Mouse (Mus musculus): Measurements from ENCODE around the gene Aqp1. TPM values are rescaled to one million over a fixed set of nuclear protein-coding genes. Genes with fewer than 3 reads are reported as not detected.

Gene Aqp1
- 6.4 and 9.0 TPM in 2 replicates for polyA plus RNA-seq (2015; fragmentation: Nextera tagmentation; extraction: Ambion mirVana)

DNA sequence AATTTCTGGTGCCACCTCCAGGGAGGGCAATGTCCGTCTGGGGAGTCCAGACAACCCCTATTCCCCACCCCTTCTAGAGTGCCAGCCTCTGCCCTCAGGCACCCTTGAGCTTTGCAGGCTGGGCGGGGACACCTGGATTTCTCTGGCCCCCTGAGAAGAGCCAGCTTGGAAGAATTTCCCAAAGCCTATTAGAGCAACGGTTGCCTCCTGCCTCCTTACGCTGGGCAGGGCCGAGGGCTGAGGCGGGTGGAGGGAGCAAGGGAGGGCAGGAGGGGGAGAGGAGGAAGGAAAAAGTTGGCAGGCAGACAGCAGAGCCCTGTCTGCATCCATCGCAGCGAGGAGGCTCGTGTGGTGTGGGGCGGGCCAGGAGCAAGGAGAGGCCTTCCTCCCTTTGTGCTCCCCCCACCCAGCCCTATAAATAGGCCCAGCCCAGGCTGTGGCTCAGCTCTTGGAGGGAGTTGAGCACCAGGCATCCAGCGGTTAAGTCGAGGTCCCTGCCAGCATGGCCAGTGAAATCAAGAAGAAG is at the start of gene Aqp1:
Gene Aqp1, plus strand, starts transcription at position 444 of the 526 bp plus-strand sequence.
- Histone ChIP-seq H3K27ac (ENCODE audit: low read length) (no peak within 1 kb of the TSS), H3K4me3 (replicated peaks; ENCODE audit: low read length) (no peak within 1 kb of the TSS), H3K9ac (replicated peaks; ENCODE audit: low read depth, low read length) (no peak within 1 kb of the TSS), H3K27me3 (replicated peaks; ENCODE audit: control insufficient read depth, insufficient read depth, low read length) (no peaks in the 10 kb centered on the region), H3K4me1 (replicated peaks; ENCODE audit: control insufficient read depth, insufficient read depth, low read length) (peaks cover 25% of the 10 kb centered on the region), H3K9me3 (ENCODE audit: control insufficient read depth, low read length) (no peaks in the 10 kb centered on the region), H3K4me2 (ENCODE audit: low read length) (no peak within 1 kb of the TSS), H3K36me3 (ENCODE audit: control insufficient read depth, insufficient read depth) (no peaks in the 10 kb centered on the region)
- WGBS = 12% methylated on average over 12 of the region's 12 CpGs
- peak; percentile 74 for ATAC-seq

DNA sequence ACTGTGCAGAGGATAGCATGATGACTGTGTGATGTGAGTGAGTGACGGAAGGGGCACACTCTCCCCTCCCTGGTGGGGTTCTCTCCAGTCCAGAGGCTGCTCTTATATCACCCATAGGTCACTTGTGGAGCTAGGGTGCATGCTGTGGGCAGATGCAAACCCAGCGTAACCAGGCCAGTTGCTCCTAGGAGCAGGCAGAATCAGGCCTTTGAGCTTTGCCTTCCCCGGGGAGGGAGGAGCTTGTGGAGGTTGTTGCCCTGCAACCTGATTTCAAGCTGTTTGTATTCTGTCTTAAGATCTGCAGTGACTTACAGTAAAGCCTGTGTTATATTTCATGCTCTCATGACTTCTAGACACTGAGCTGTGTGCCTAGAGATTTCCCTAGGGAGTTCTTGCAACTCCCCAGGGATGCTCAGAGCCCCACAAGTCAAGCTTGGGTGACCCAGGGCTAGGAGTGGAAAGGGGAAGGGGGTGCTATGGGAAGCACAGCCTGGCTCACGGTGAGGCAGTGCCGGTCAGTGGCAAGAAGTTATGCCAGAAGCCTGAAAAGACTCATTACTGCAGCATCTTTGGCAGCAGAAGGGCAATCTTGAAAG is 48.1 kb upstream of the Aqp1 start:
- no peaks in the 10 kb centered on the region for H3K27me3 ChIP-seq (replicated peaks; ENCODE audit: control insufficient read depth, insufficient read depth, low read length)
- no peak overlapping the region for H3K4me3 ChIP-seq (replicated peaks; ENCODE audit: low read length)
- ATAC-seq = no peak
- no peaks in the 10 kb centered on the region for H3K36me3 ChIP-seq (ENCODE audit: control insufficient read depth, insufficient read depth)
- no peaks in the 10 kb centered on the region for H3K4me1 ChIP-seq (replicated peaks; ENCODE audit: control insufficient read depth, insufficient read depth, low read length)
- 90% methylated on average over 5 of the region's 5 CpGs for whole genome bisulfite sequencing
- H3K9me3 ChIP-seq (ENCODE audit: control insufficient read depth, low read length) = no peaks in the 10 kb centered on the region
- no peak overlapping the region for H3K4me2 ChIP-seq (ENCODE audit: low read length)
- H3K27ac ChIP-seq (ENCODE audit: low read length) = no peak overlapping the region
- no peak overlapping the region for H3K9ac ChIP-seq (replicated peaks; ENCODE audit: low read depth, low read length)

DNA sequence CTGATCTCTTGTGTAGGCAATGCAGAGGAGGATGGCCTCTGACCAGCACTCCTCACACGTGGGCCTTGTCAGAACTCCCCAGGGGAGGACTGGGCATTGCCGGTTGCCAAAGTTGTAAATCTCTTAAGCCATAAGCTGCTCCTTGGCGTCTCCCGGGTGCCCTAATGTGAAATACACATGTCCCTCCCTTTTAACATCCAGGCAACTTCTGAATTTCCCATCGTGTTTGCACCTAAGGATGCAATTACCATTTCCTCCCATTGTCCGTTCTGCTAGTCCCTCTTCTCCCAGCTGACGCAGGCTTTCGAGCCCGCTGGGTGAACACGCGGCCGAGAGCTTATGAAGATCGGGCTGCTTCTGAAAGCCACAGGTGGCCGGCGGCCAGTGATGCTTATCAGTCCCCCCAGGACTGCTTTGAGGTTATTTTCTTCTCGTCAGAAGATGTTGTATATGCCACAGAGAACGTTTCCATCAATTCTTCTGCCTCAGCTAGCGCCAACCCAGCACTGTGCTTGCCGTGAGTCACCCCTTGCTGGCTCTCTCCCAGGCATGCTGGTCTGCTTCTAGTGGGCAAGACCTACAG is 41.6 kb upstream of the Aqp1 start:
- H3K27ac ChIP-seq (ENCODE audit: low read length) = no peak overlapping the region
- H3K4me2 ChIP-seq (ENCODE audit: low read length) = no peak overlapping the region
- H3K4me1 ChIP-seq (replicated peaks; ENCODE audit: control insufficient read depth, insufficient read depth, low read length) = no peaks in the 10 kb centered on the region
- H3K9ac ChIP-seq (replicated peaks; ENCODE audit: low read depth, low read length) = no peak overlapping the region
- no peaks in the 10 kb centered on the region for H3K36me3 ChIP-seq (ENCODE audit: control insufficient read depth, insufficient read depth)
- no peaks in the 10 kb centered on the region for H3K27me3 ChIP-seq (replicated peaks; ENCODE audit: control insufficient read depth, insufficient read depth, low read length)
- WGBS = 62% methylated on average over 19 of the region's 19 CpGs
- ATAC-seq = no peak
- H3K9me3 ChIP-seq (ENCODE audit: control insufficient read depth, low read length) = no peaks in the 10 kb centered on the region
- H3K4me3 ChIP-seq (replicated peaks; ENCODE audit: low read length) = no peak overlapping the region

DNA sequence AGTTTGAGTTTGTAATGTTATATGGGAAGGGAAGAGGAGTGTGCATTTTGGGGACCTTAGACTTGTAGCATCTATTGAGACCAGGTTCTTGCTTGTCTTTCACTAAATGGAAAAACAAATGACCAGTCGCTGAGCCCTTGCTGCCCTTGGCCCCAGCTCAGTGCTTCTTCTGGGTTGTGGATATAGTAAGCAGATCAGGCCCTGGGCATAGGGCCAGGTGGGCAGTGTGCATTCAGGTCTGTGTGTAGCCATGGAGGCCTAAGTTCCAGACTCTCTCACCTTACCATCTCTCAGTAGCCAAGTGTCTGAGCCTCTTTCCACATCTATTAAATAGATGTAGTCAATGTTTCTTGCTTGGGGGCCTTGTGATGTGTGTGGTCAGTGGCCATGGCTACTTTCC is 40.9 kb upstream of the Aqp1 start:
- WGBS = 90% methylated on average over 1 of the region's 1 CpGs
- no peak for ATAC-seq
- no peaks in the 10 kb centered on the region for H3K9me3 ChIP-seq (ENCODE audit: control insufficient read depth, low read length)

DNA sequence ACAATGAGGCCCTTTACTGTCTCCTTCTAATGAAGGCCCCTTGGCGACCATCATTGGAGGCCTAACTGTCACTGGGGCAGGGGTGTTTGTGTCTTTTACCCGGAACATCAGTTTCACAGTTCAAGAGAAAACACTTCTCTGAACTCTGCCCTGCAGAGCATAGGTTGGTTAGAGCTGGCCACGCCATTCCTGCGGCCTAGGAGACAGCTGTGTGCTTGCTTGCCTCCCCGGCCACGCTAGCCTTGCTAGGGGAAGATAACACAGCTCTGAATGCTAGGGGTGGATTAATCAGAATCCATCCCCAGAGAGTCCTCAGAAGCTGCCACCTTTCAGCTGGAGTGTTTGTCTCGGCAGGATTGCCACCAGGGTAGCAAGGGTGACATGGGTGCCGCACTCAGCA is 36.8 kb upstream of the Aqp1 start:
- Histone ChIP-seq H3K9me3 (ENCODE audit: control insufficient read depth, low read length) (no peaks in the 10 kb centered on the region), H3K36me3 (ENCODE audit: control insufficient read depth, insufficient read depth) (peaks cover 6% of the 10 kb centered on the region; the same call in 1 of the 2 replicates), H3K4me3 (replicated peaks; ENCODE audit: low read length) (no peak overlapping the region), H3K9ac (replicated peaks; ENCODE audit: low read depth, low read length) (no peak overlapping the region), H3K4me2 (ENCODE audit: low read length) (no peak overlapping the region), H3K27ac (ENCODE audit: low read length) (no peak overlapping the region), H3K27me3 (replicated peaks; ENCODE audit: control insufficient read depth, insufficient read depth, low read length) (no peaks in the 10 kb centered on the region), H3K4me1 (replicated peaks; ENCODE audit: control insufficient read depth, insufficient read depth, low read length) (no peaks in the 10 kb centered on the region)
- ATAC-seq = no peak
- WGBS = 89% methylated on average over 8 of the region's 8 CpGs

More for the DNA sequence above, 40.9 kb upstream of the Aqp1 start:
- Histone ChIP-seq H3K4me3 (replicated peaks; ENCODE audit: low read length) (no peak overlapping the region), H3K4me1 (replicated peaks; ENCODE audit: control insufficient read depth, insufficient read depth, low read length) (no peaks in the 10 kb centered on the region), H3K36me3 (ENCODE audit: control insufficient read depth, insufficient read depth) (no peaks in the 10 kb centered on the region), H3K27ac (ENCODE audit: low read length) (no peak overlapping the region), H3K4me2 (ENCODE audit: low read length) (no peak overlapping the region), H3K9ac (replicated peaks; ENCODE audit: low read depth, low read length) (no peak overlapping the region), H3K27me3 (replicated peaks; ENCODE audit: control insufficient read depth, insufficient read depth, low read length) (no peaks in the 10 kb centered on the region)

DNA sequence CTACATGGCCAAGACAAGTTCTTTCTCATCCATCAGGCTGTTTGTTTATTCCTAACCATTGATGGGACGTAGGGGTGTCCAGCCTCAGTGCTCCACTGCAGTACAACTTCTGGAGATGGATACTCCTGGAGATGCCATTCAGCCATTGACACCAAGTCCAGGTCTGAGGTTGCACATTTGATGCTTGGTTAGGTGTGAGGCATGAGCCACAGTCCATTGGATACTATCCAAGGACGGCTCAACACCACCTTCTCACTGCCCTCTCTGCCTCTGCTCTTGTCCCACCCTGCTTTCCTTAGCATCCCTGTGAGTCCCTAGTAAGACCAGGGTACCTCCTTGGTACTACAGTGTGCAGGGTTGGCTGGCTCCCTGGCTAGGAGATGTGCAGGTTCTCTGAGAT is 36.3 kb upstream of the Aqp1 start:
- H3K27ac ChIP-seq (ENCODE audit: low read length) = no peak overlapping the region
- no peak overlapping the region for H3K4me3 ChIP-seq (replicated peaks; ENCODE audit: low read length)
- H3K4me1 ChIP-seq (replicated peaks; ENCODE audit: control insufficient read depth, insufficient read depth, low read length) = no peaks in the 10 kb centered on the region
- H3K9ac ChIP-seq (replicated peaks; ENCODE audit: low read depth, low read length) = no peak overlapping the region
- no peaks in the 10 kb centered on the region for H3K27me3 ChIP-seq (replicated peaks; ENCODE audit: control insufficient read depth, insufficient read depth, low read length)
- H3K9me3 ChIP-seq (ENCODE audit: control insufficient read depth, low read length) = no peaks in the 10 kb centered on the region
- H3K4me2 ChIP-seq (ENCODE audit: low read length) = no peak overlapping the region
- 95% methylated on average over 2 of the region's 2 CpGs for WGBS
- H3K36me3 ChIP-seq (ENCODE audit: control insufficient read depth, insufficient read depth) = peaks cover 6% of the 10 kb centered on the region; the same call in 1 of the 2 replicates
- ATAC-seq = no peak

DNA sequence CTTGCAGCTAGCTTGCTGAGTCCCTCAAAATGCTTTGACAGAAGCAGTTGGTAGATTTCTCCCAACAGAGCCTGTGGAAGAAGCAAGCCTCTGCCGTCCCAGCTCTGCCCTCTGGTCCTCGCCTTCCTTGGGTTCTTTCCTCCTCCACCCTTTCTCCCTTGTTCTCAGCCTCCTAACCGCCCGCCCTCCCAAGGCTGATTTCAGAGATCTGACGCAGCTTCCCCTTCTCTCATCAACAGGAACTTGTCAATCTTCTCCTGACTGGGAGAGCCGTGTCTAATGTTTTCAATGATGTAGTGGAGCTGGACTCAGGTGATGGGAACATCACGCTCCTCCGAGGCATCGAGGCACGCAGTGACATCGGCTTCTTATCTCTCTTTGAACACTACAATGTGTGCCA is 35.5 kb upstream of the Aqp1 start:
- no peaks in the 10 kb centered on the region for H3K4me1 ChIP-seq (replicated peaks; ENCODE audit: control insufficient read depth, insufficient read depth, low read length)
- no peaks in the 10 kb centered on the region for H3K9me3 ChIP-seq (ENCODE audit: control insufficient read depth, low read length)
- H3K27me3 ChIP-seq (replicated peaks; ENCODE audit: control insufficient read depth, insufficient read depth, low read length) = no peaks in the 10 kb centered on the region
- H3K36me3 ChIP-seq (ENCODE audit: control insufficient read depth, insufficient read depth) = peaks cover 6% of the 10 kb centered on the region; the same call in 1 of the 2 replicates
- H3K4me2 ChIP-seq (ENCODE audit: low read length) = no peak overlapping the region
- H3K4me3 ChIP-seq (replicated peaks; ENCODE audit: low read length) = no peak overlapping the region
- no peak for ATAC-seq
- 93% methylated on average over 11 of the region's 11 CpGs for WGBS
- H3K9ac ChIP-seq (replicated peaks; ENCODE audit: low read depth, low read length) = no peak overlapping the region
- no peak overlapping the region for H3K27ac ChIP-seq (ENCODE audit: low read length)

DNA sequence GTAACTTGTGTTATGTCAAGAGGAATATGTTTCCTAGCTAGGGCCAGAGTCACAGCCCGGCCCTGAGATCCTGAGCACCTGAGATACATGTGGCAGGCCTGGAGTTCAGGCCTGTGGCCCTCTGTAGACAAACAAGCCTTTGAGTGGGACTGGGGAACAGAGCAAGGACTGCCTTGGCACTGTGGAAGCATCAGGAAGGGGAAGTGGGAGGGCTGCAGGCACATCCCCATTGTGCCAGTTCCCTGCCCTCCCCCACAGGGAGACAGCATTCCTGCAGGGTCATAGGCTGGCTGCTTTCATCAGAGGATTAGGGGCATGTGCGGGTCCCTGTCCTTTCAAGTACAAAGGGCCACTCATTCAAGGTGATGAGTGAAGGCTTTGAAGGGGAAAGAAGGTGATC is 26.1 kb upstream of the Aqp1 start:
- Histone ChIP-seq H3K27me3 (replicated peaks; ENCODE audit: control insufficient read depth, insufficient read depth, low read length) (no peaks in the 10 kb centered on the region), H3K9ac (replicated peaks; ENCODE audit: low read depth, low read length) (no peak overlapping the region), H3K27ac (ENCODE audit: low read length) (no peak overlapping the region), H3K9me3 (ENCODE audit: control insufficient read depth, low read length) (no peaks in the 10 kb centered on the region), H3K4me1 (replicated peaks; ENCODE audit: control insufficient read depth, insufficient read depth, low read length) (no peaks in the 10 kb centered on the region), H3K4me2 (ENCODE audit: low read length) (no peak overlapping the region), H3K36me3 (ENCODE audit: control insufficient read depth, insufficient read depth) (no peaks in the 10 kb centered on the region; the same call in 1 of the 2 replicates), H3K4me3 (replicated peaks; ENCODE audit: low read length) (no peak overlapping the region)
- ATAC-seq = no peak
- WGBS = 64% methylated on average over 2 of the region's 2 CpGs

DNA sequence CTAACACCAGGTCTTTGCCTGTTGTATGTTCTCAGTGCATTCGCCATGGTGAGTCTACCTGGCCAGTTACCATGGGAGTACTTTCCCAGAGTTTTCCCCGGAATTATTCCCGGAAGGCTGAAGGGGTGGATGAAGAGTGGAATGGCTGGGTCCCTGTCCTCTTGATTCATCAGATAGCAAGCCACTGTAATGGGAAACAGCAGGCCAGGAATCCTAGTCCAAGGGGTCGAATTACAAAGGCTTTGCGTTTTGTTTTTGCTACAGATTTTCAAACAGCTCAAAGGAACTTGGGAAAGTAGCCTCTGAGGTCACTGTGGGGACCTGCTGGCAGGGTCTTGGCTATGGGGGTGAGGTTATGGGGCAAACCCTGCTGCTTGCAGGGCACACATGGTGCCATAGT is 24.3 kb upstream of the Aqp1 start:
- 80% methylated on average over 5 of the region's 5 CpGs for WGBS
- Histone ChIP-seq H3K4me2 (ENCODE audit: low read length) (no peak overlapping the region), H3K4me3 (replicated peaks; ENCODE audit: low read length) (no peak overlapping the region), H3K27me3 (replicated peaks; ENCODE audit: control insufficient read depth, insufficient read depth, low read length) (no peaks in the 10 kb centered on the region), H3K9ac (replicated peaks; ENCODE audit: low read depth, low read length) (no peak overlapping the region), H3K4me1 (replicated peaks; ENCODE audit: control insufficient read depth, insufficient read depth, low read length) (no peaks in the 10 kb centered on the region), H3K27ac (ENCODE audit: low read length) (no peak overlapping the region), H3K36me3 (ENCODE audit: control insufficient read depth, insufficient read depth) (no peaks in the 10 kb centered on the region; the same call in 1 of the 2 replicates), H3K9me3 (ENCODE audit: control insufficient read depth, low read length) (no peaks in the 10 kb centered on the region)
- no peak for ATAC-seq
